8 mouse cellular contexts compared by ENCODE assay signal in the genomic region with DNA sequence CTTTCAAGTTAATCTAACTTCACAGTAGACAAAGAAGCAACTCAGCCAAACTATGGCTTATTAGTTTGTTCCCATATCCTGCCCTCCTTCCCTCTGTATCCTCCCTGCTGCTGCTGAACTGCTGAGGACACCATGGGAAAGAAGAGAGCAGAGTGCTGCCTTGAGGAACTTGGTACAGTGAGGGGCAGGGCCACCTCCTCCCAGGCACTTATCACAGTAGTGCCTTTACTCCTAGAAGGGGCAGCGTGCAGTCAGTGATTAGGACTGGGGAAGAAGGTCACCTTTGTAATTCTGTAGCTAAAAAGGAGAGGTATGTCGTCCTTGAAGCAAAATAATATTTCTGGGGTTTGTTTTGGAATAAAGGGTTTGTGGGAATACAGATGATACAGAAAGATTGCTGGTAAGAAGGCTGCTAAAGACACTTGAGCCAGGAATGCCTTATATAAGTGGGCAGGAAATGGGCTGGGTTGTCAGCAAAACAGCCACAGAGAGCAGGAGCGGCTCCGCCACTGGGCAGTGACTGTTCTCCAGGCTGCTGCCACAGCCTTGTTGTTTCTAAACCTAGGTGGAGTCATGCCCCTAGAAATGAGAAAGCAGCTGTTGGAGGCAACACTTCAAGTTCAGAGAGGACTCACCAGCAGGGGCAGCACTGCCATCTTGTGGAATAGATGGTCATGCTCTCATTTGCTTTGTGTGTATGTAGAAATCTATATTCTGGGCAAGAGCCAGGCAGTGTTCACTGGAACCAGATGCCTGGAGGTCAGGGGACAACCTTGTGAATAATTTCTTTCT. TPM values are rescaled to one million over a fixed set of nuclear protein-coding genes. Genes with fewer than 3 reads are reported as not detected.
DNase-seq lines count a peak whose midpoint lies in the region; ATAC-seq and TF ChIP-seq lines count a peak whose summit lies in the region.

No protein-coding gene starts in this region.

- ATAC-seq in activated CD4-positive, CD25-positive, alpha-beta regulatory T cell, adult 4 months: peak; percentile 73
- ATAC-seq in hindbrain, postnatal 0 days: peak; percentile 75; the same call in 1 of the 2 replicates

- H3K9me3 ChIP-seq in hindbrain, postnatal 0 days (ENCODE audit: low read length): no peaks in the 10 kb centered on the region

- TF ChIP-seq POLR2A in cortical plate, adult 2 months (IDR thresholded peaks at IDR 0.05; ENCODE audit: extremely low read depth, insufficient read depth, low read length): no peak

- peaks cover 17% of the 10 kb centered on the region for H3K36me3 ChIP-seq in hindbrain, postnatal 0 days (ENCODE audit: insufficient read depth, low read length)

- H3K4me3 ChIP-seq in cortical plate, adult 2 months (ENCODE audit: insufficient read depth, low read length): no peak overlapping the region
- H3K4me3 ChIP-seq in hindbrain, postnatal 0 days (ENCODE audit: low read length): no peak overlapping the region

- no peaks in the 10 kb centered on the region for H3K4me1 ChIP-seq in cortical plate, adult 2 months (ENCODE audit: control insufficient read depth, insufficient read depth, low read length)
- no peaks in the 10 kb centered on the region for H3K4me1 ChIP-seq in hindbrain, postnatal 0 days (ENCODE audit: insufficient read depth, low read length)

- peak; percentile 96 for TF ChIP-seq CTCF in cortical plate, adult 2 months (IDR thresholded peaks at IDR 0.05; ENCODE audit: extremely low read depth, insufficient read depth, low read length)
- peak; percentile 96 for TF ChIP-seq CTCF in hindbrain, postnatal 0 days (IDR thresholded peaks at IDR 0.05; ENCODE audit: low read depth)

- no peak overlapping the region for H3K9ac ChIP-seq in hindbrain, postnatal 0 days (replicated peaks; ENCODE audit: low read length)

- DNase-seq in gastrocnemius, adult 8-10 months (ENCODE audit: low spot score in 2 of 2): peak; percentile 75 to 81
- DNase-seq in hindbrain, postnatal 0 days (ENCODE audit: low spot score): peak; percentile 91
- DNase-seq in left cerebral cortex, adult 18-20 months (ENCODE audit: low spot score in 2 of 2): peak; percentile 79 to 86
- DNase-seq in lung, postnatal 4 days: peak; percentile 89 to 90
- peak; percentile 79 for DNase-seq in retina, postnatal 7 days (ENCODE audit: low read depth, low spot score)
- peak; percentile 55 to 78 for DNase-seq in urinary bladder, adult 18-20 months (ENCODE audit: low spot score in 2 of 2)

- no peak overlapping the region for H3K4me2 ChIP-seq in hindbrain, postnatal 0 days (ENCODE audit: low read depth, low read length)

- H3K27me3 ChIP-seq in hindbrain, postnatal 0 days (ENCODE audit: insufficient read depth, low read length): no peaks in the 10 kb centered on the region

- 51% methylated on average over 4 of the region's 4 CpGs for WGBS in hindbrain, postnatal 0 days

- peak overlapping the region; percentile 17; the same call in 1 of the 2 replicates for H3K27ac ChIP-seq in cortical plate, adult 2 months (ENCODE audit: insufficient read depth, low read length)
- peak overlapping the region; percentile 26; the same call in 1 of the 2 replicates for H3K27ac ChIP-seq in hindbrain, postnatal 0 days

RNA-seq across cellular contexts. Expression of gene Cnbd2, which starts 33.7 kb away (rescaled TPM):
- 1 to 10 TPM; 3.1 to 6.4 TPM for polyA plus RNA-seq in activated CD4-positive, CD25-positive, alpha-beta regulatory T cell, adult 4 months (2017; shearing (Covaris generic))
- polyA plus RNA-seq in cortical plate, adult 2 months (2012; rRNA removed): 6.0 and 8.9 TPM in 2 replicates
- 1 to 10 TPM in 1 of 4 experiments, under 1 TPM in 3; 0.74 to 1.0 (median 0.85) TPM for total RNA-seq in gastrocnemius, adult 8-10 months (2022)
- total RNA-seq in hindbrain, postnatal 0 days (2014; rRNA removed): 1.7 and 3.3 TPM in 2 replicates
- 7.9 and 8.2 TPM in 2 replicates for polyA plus RNA-seq in hindbrain, postnatal 0 days (2015; fragmentation: Nextera tagmentation; extraction: Ambion mirVana)
- total RNA-seq in left cerebral cortex, adult 18-20 months (2021): 1 to 10 TPM; 5.4 to 5.6 TPM

RNA-seq across cellular contexts. Expression of gene Scand1, which starts 34.1 kb away (rescaled TPM):
- polyA plus RNA-seq in activated CD4-positive, CD25-positive, alpha-beta regulatory T cell, adult 4 months (2017; shearing (Covaris generic)): 1 to 10 TPM; 2.9 to 3.7 TPM
- 75.3 and 75.4 TPM in 2 replicates for polyA plus RNA-seq in cortical plate, adult 2 months (2012; rRNA removed)
- 10 to 100 TPM; 50.0 to 68.3 (median 62.9) TPM for total RNA-seq in gastrocnemius, adult 8-10 months (2022)
- 348 and 377 TPM in 2 replicates for total RNA-seq in hindbrain, postnatal 0 days (2014; rRNA removed)
- 129 and 132 TPM in 2 replicates for polyA plus RNA-seq in hindbrain, postnatal 0 days (2015; fragmentation: Nextera tagmentation; extraction: Ambion mirVana)
- 10 to 100 TPM; 79.6 to 86.0 TPM for total RNA-seq in left cerebral cortex, adult 18-20 months (2021)
